Mouse (Mus musculus) testis, adult 2 months (tissue): ENCODE results near the gene Trpv6. TPM values are rescaled to one million over a fixed set of nuclear protein-coding genes. Genes with fewer than 3 reads are reported as not detected.
A peak's percentile ranks its signal among the peaks of the same experiment; 100 is the strongest.

ENCODE experiments used
- H3K27ac ChIP-seq: fragments of 200-500 bp; 2 replicates; pipeline ENCODE4 v1.5.1; 2012; ENCODE audit warnings: low read depth, low read length; ENCODE audit not compliant: control insufficient read depth, insufficient read depth
- H3K27me3 ChIP-seq: fragments of 200-500 bp; 2 replicates; pipeline ENCODE4 v1.6.1; 2012; ENCODE audit warnings: mild to moderate bottlenecking, low read length, moderate library complexity; ENCODE audit not compliant: control insufficient read depth, insufficient read depth
- H3K36me3 ChIP-seq: fragments of 200-500 bp; 2 replicates; pipeline ENCODE4 v1.6.1; 2012; ENCODE audit warnings: mild to moderate bottlenecking, low read length; ENCODE audit not compliant: control insufficient read depth, insufficient read depth
- H3K4me1 ChIP-seq: fragments of 200-500 bp; 2 replicates; pipeline ENCODE4 v1.6.1; 2012; ENCODE audit warnings: low read length; ENCODE audit not compliant: control insufficient read depth, insufficient read depth
- H3K4me3 ChIP-seq: fragments of 200-500 bp; 2 replicates; pipeline ENCODE4 v1.5.1; 2012; ENCODE audit warnings: low read depth, mild to moderate bottlenecking, low read length, moderate library complexity, mixed read lengths; ENCODE audit not compliant: control insufficient read depth
- CTCF ChIP-seq: fragments of 200-500 bp; IDR thresholded peaks from 2 replicates; pipeline ENCODE4 v1.5.1; 2012; ENCODE audit warnings: low read depth, mild to moderate bottlenecking, inconsistent platforms, low read length, moderate library complexity; ENCODE audit not compliant: control insufficient read depth, insufficient read depth, insufficient replicate concordance
- POLR2A ChIP-seq: fragments of 200-500 bp; IDR thresholded peaks from 2 replicates; pipeline ENCODE4 v1.6.1; 2012; ENCODE audit warnings: low read depth, mild to moderate bottlenecking, inconsistent platforms, low read length, moderate library complexity; ENCODE audit not compliant: control insufficient read depth
- polyA plus RNA-seq: library from polyadenylated mRNA; depleted of rRNA; stranded (reverse); fragments of >200 nt; gene quantifications from 2 replicates; pipeline ENCODE4 v1.2.3, GENCODE M21; 2012; rRNA removed

Trpv6 gene
- polyA plus RNA-seq: 0.42 and 3.0 TPM in 2 replicates

GRCm38 (mm10) chr6:41636178-41636577, at the start of gene Trpv6:
Gene Trpv6 (minus strand): TSS chr6:41636405.
- Histone ChIP-seq H3K4me1 (no peaks in the 10 kb centered on the region), H3K27me3 (no peaks in the 10 kb centered on the region), H3K36me3 (no peaks in the 10 kb centered on the region), H3K4me3 (no peak within 1 kb of the TSS), H3K27ac (no peak within 1 kb of the TSS)
- TF ChIP-seq CTCF: no peak
- TF ChIP-seq POLR2A: no peak

GRCm38 (mm10) chr6:41685596-41685995, 49.4 kb upstream of the Trpv6 start:
- TF ChIP-seq POLR2A: no peak
- no peak for TF ChIP-seq CTCF
- H3K4me1 ChIP-seq: no peaks in the 10 kb centered on the region; the same call in 1 of the 2 replicates
- H3K27me3 ChIP-seq: no peaks in the 10 kb centered on the region
- H3K4me3 ChIP-seq: peak overlapping the region; percentile 53
- H3K36me3 ChIP-seq: no peaks in the 10 kb centered on the region
- no peak overlapping the region for H3K27ac ChIP-seq

GRCm38 (mm10) chr6:41684911-41685310, 48.7 kb upstream of the Trpv6 start:
- no peak overlapping the region for H3K27ac ChIP-seq
- H3K36me3 ChIP-seq: no peaks in the 10 kb centered on the region
- TF ChIP-seq POLR2A: no peak
- no peak for TF ChIP-seq CTCF
- H3K4me1 ChIP-seq: no peaks in the 10 kb centered on the region; the same call in 1 of the 2 replicates
- no peaks in the 10 kb centered on the region for H3K27me3 ChIP-seq
- peak overlapping the region; percentile 53 for H3K4me3 ChIP-seq

- Histone ChIP-seq H3K27ac (no peak within 1 kb of the TSS), H3K36me3 (no peaks in the 10 kb centered on the region), H3K27me3 (no peaks in the 10 kb centered on the region), H3K4me1 (no peaks in the 10 kb centered on the region; the same call in 1 of the 2 replicates), H3K4me3 (peak within 1 kb of the TSS; percentile 53)
- TF ChIP-seq POLR2A: no peak; the same call in 1 of the 2 replicates
- TF ChIP-seq CTCF: no peak
Observed at GRCm38 (mm10) chr6:41684131-41684530, 47.9 kb upstream of the Trpv6 start, which contains the start of gene Llcfc1. Gene Llcfc1 (plus strand): TSS chr6:41684431.

- no peak for TF ChIP-seq POLR2A
- TF ChIP-seq CTCF: no peak
- Histone ChIP-seq H3K27me3 (no peaks in the 10 kb centered on the region), H3K27ac (no peak overlapping the region), H3K4me3 (no peak overlapping the region), H3K36me3 (no peaks in the 10 kb centered on the region), H3K4me1 (no peaks in the 10 kb centered on the region)
Observed at GRCm38 (mm10) chr6:41681656-41682055, 45.5 kb upstream of the Trpv6 start.

DNA sequence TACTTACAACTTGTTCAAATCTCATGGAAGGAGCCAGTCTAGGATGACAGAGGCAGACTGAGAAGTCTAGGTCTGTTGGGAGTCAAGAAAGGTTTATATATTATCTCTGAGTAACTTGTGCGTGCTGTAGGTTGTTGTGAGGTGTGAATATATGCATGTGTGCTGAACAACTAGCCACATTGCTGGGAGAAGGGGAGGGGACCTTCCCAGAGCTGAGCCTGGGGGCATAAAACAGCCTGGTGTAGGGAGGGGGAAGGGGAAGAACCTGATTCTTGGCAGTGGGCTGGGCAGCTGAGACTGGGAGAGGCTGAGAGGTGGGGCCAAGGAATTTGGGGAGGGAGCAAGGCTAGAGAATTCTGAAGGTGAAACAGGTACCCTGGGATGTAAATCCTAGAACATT, 44.5 kb upstream of the Trpv6 start, which contains the start of gene Trpv5:
Trpv5 (minus strand) TSS at position 101 of the 400 bp plus-strand sequence.
- no peak within 1 kb of the TSS for H3K27ac ChIP-seq
- no peaks in the 10 kb centered on the region for H3K36me3 ChIP-seq
- H3K27me3 ChIP-seq: no peaks in the 10 kb centered on the region
- H3K4me3 ChIP-seq: no peak within 1 kb of the TSS
- H3K4me1 ChIP-seq: no peaks in the 10 kb centered on the region
- TF ChIP-seq CTCF: no peak

DNA sequence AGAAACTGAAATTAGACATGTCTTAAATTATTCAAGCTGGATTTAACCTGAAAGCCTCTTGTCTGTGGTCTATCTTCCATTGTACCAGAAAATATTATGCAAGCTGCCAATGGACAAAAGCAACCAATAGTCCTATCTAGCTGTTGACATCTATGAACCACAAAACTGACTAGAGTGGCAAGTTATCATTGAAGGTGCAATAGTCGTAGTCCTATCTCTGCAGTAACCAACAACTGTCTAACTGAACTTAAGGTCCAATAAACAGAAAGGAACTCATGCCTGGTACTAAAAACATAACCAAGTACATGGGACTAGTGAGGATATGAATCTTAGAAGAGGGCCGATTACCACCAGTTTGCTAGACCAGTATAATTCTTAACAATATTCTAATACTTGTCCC, 40.3 kb upstream of the Trpv6 start:
- Histone ChIP-seq H3K36me3 (no peaks in the 10 kb centered on the region), H3K27ac (no peak overlapping the region), H3K27me3 (no peaks in the 10 kb centered on the region), H3K4me1 (no peaks in the 10 kb centered on the region), H3K4me3 (no peak overlapping the region)
- TF ChIP-seq POLR2A (no peak), CTCF (no peak)

DNA sequence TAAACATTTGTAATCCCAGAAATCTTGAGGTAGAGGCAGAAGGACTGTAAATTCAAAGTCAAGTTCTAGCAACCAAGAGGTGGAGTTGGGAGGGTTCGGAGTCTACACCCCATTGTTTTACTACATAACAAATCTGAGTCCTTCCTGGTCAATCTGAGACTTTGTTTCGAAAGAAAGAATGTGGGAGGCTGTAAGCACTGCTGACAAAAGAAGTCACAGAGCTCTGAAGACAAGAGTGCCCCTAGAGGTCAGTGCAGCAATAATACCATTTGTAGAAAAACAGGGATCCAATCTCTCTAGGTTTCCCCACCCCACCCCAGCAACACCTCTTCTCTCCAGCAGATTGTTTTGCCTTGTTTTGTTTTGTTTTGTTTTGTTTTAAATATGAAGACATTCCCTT, 26.1 kb upstream of the Trpv6 start:
- no peaks in the 10 kb centered on the region for H3K27me3 ChIP-seq
- no peak overlapping the region for H3K4me3 ChIP-seq
- H3K4me1 ChIP-seq: no peaks in the 10 kb centered on the region
- H3K36me3 ChIP-seq: no peaks in the 10 kb centered on the region
- H3K27ac ChIP-seq: no peak overlapping the region
- no peak for TF ChIP-seq POLR2A
- TF ChIP-seq CTCF: no peak
